Mouse (Mus musculus): ENCODE data around the gene Tvp23b. TPM values are rescaled to one million over a fixed set of nuclear protein-coding genes. Genes with fewer than 3 reads are reported as not detected.

The Tvp23b gene
- total RNA-seq, 2 experiments from 2014 or later, result 23.8 to 23.9 TPM

DNA sequence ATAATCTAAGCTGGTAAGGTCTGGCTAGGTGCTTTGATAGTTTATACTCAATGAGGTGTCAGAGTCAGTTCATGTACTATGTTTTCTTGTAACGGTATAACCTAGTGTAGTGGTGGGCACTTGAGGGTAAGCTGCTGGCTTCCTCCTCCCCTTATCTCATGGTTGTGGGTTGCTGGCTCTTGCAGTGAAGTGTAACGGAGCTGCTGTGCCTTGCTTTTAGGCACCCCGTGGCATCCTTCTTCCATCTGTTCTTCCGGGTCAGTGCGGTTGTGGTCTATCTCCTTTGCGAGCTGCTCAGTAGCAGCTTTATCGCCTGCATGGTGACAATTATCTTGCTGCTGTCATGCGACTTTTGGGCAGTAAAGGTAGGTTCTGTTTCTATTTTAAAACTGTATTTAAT lies 4.2 kb downstream of the Tvp23b start:
- intact Hi-C loops (cut with DNase I), result no loop called here
- no peak for DNase-seq (ENCODE audit: low spot score in 2 of 2)

GRCm38 (mm10) chr11:62885323-62885722 lies 6.1 kb downstream of the Tvp23b start:
- intact Hi-C loops (cut with DNase I), result no loop called here
- DNase-seq (ENCODE audit: low spot score in 2 of 2), result no peak

- DNase-seq (ENCODE audit: low spot score in 2 of 2), result no peak
- intact Hi-C loops (cut with DNase I), result no loop called here
Observed at GRCm38 (mm10) chr11:62890796-62891195, 11.5 kb downstream of the Tvp23b start.

GRCm38 (mm10) chr11:62891763-62892162 lies 12.5 kb downstream of the Tvp23b start:
- DNase-seq (ENCODE audit: low spot score in 2 of 2), result no peak
- intact Hi-C loops (cut with DNase I), result no loop called here

DNA sequence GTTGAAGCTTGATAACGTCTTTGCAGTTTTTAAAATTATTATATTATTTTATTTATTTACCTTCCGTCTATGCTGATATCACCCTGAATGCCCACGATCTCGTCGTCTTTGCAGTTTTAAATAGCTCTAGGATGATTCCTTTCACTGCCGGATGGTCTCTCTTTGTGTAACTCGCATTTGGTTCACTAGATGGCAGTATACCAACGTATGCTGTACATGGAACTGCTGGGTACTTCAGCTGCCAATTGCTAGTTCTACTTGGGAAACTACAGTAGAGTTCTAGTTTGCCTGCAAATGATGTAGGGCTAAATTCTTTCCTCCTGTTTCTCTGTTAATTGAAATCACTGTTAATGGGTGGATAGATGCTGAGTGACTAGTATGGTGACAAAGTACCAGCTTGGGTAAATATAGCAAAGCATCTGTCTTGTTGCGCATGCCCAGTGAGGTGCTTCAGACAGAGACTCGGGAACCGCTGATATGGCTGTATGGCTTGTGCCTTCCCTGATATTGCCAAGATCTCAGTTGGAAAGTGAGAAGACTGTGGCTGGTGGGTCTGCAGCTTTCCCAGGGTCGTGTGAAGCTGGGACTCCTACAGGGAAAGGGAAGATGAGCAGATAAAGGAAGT lies 22.6 kb downstream of the Tvp23b start:
- intact Hi-C loops (cut with DNase I), result loop anchor here (5.0 kb wide), 2 partner anchors 235 to 265 kb away; no protein-coding TSS in a partner anchor
- DNase-seq (ENCODE audit: low spot score in 2 of 2), result peak; percentile 92 to 94

DNA sequence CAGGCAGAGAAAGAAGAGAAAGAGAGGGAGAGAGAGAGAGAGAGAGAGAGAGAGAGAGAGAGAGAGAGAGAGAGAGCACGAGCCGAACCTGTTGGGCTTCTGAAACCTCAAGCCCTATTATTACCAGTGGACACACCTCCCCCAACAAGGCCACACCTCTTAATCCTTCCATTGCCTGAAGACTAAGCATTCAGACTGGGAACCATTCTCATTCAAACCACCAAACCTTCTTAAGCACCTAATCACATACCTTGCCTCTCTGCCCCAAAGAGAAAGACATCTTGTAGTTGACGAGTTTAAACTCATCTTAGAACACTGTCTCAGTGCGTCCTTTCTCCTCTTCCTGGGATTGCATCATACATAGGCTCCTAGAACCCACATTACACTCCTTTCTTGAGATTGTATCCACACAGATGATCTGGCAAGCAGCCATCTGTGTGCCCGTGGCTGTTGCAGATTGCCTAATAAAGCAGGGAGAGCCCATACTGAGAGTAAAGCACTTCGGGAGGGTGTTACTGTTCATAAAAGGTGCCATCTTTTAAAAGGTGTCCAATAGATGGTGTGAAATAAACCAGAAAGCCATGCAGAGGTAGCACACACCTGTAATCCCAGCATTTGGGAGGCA lies 24.7 kb downstream of the Tvp23b start:
- intact Hi-C loops (cut with DNase I), result loop anchor here (5.0 kb wide), 2 partner anchors 233 to 263 kb away; no protein-coding TSS in a partner anchor
- DNase-seq (ENCODE audit: low spot score in 2 of 2), result no peak

- DNase-seq (ENCODE audit: low spot score in 2 of 2), result no peak
- intact Hi-C loops (cut with DNase I), result no loop called here
Observed at GRCm38 (mm10) chr11:62909720-62910306, 30.6 kb downstream of the Tvp23b start.

GRCm38 (mm10) chr11:62911362-62911761 lies 32.1 kb downstream of the Tvp23b start:
- DNase-seq (ENCODE audit: low spot score in 2 of 2), result peak; percentile 12 to 70
- intact Hi-C loops (cut with DNase I), result no loop called here

GRCm38 (mm10) chr11:62913141-62913540 lies 33.9 kb downstream of the Tvp23b start:
- no peak for DNase-seq (ENCODE audit: low spot score in 2 of 2)
- intact Hi-C loops (cut with DNase I), result no loop called here

GRCm38 (mm10) chr11:62914532-62914931 lies 35.3 kb downstream of the Tvp23b start:
- no peak for DNase-seq (ENCODE audit: low spot score in 2 of 2)
- intact Hi-C loops (cut with DNase I), result no loop called here

GRCm38 (mm10) chr11:62915486-62915885 lies 36.2 kb downstream of the Tvp23b start:
- DNase-seq (ENCODE audit: low spot score in 2 of 2), result no peak
- intact Hi-C loops (cut with DNase I), result no loop called here

DNA sequence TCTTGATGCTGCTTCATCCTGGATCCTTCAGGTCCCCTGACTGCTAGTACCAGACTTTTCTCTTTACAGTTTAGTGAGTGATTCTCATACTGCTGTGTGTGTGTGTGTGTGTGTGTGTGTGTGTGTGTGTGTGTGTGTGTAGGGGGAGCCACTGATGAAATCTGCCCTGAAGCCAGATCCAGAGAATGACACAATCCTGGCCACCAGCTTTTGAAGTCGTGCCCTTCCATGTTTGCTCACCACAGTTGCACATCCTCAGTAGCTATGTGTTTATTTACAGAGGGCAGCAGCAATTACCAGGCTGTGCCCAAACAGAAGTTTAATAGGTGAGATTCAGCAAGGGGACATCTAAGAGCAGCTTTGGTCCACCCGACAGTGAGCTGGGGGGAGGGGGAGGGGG lies 37.5 kb downstream of the Tvp23b start:
- DNase-seq (ENCODE audit: low spot score in 2 of 2), result no peak
- intact Hi-C loops (cut with DNase I), result no loop called here

- DNase-seq (ENCODE audit: low spot score in 2 of 2), result no peak
- intact Hi-C loops (cut with DNase I), result loop anchor here (5.0 kb wide), 1 partner anchor 82 kb away; no protein-coding TSS in a partner anchor
Observed at GRCm38 (mm10) chr11:62919946-62920742, 40.9 kb downstream of the Tvp23b start.

- intact Hi-C loops (cut with DNase I), result loop anchor here (1.0 to 5.0 kb wide), 2 partner anchors 82 to 215 kb away; no protein-coding TSS in a partner anchor
- no peak for DNase-seq (ENCODE audit: low spot score in 2 of 2)
Observed at GRCm38 (mm10) chr11:62920743-62921050, 41.4 kb downstream of the Tvp23b start.

DNA sequence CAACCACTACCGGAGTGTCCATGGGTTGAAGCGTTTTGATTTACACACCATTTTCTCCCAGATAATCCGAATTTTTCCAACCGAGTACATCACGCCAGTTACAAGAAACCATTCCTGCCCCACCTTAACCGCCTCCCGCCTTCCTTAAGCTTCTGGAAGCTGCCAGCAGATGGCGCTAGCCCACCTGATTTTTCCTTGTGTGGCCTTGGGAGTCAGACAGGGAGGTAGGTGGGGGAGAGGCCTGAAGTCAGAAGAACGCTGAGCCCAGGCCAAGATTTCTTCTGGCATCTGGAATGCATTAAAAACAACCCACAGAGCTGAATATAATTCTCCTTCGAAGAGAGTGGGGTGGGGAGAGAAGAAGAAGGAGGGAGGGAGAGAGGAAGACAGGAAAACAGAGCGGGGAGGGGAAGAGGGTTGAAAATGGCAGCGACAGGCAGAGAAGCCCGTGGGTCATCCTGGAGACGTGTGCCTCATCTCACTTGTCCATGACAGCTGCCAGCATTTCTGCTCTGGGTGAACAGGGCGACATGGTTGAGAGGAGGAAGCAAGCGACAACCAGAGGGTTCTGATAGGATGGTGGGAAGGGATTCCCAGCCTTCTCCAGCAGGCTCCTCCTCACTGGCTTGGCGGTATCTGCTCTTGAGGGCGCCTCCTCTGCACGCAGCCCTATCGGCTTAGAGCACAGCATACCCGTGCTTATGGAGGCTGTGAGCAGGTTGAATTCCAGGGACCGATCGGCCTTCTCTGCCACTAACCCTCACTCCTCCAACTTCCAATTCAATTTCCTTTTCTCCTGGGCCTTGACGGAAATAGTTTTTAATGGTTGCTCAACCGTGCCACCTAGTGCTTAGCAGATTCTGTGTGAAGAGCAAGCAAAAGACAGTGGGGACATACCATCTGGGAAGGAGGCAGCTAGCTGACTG lies 42.1 kb downstream of the Tvp23b start:
- intact Hi-C loops (cut with DNase I), result loop anchor here (1.0 to 5.0 kb wide), 2 partner anchors 81 to 214 kb away; no protein-coding TSS in a partner anchor
- peak; percentile 95 to 96 for DNase-seq (ENCODE audit: low spot score in 2 of 2)

GRCm38 (mm10) chr11:62924091-62924761 lies 45.0 kb downstream of the Tvp23b start:
- no peak for DNase-seq (ENCODE audit: low spot score in 2 of 2)

GRCm38 (mm10) chr11:62929799-62930198 lies 50.5 kb downstream of the Tvp23b start:
- no peak for DNase-seq (ENCODE audit: low spot score in 2 of 2)
- intact Hi-C loops (cut with DNase I), result no loop called here

More at GRCm38 (mm10) chr11:62924091-62924761, 45.0 kb downstream of the Tvp23b start:
- intact Hi-C loops (cut with DNase I), result loop anchor here (5.0 kb wide), 1 partner anchor 78 kb away; no protein-coding TSS in a partner anchor

GRCm38 (mm10) chr11:62930574-62930973 lies 51.3 kb downstream of the Tvp23b start:
- DNase-seq (ENCODE audit: low spot score in 2 of 2), result no peak
- intact Hi-C loops (cut with DNase I), result no loop called here
